Mouse (Mus musculus): ENCODE data around the gene Stk36. TPM values are rescaled to one million over a fixed set of nuclear protein-coding genes. Genes with fewer than 3 reads are reported as not detected.

Gene Stk36
- total and polyA plus RNA-seq, 2 experiments from 2014 or later = 9.4 to 10.9 TPM

GRCm38 (mm10) chr1:74587233-74587772 lies 13.9 kb upstream of the Stk36 start:
- under 1% methylated on average over 24 of the region's 24 CpGs for WGBS
- H3K4me2 ChIP-seq (ENCODE audit: low read depth, low read length) = peak overlapping the region; percentile 96
- ATAC-seq = no peak; the same call in 1 of the 2 replicates
- H3K9ac ChIP-seq (replicated peaks; ENCODE audit: low read length) = peak overlapping the region; percentile 74
- no peak for TF ChIP-seq CTCF (IDR thresholded peaks at IDR 0.05; ENCODE audit: low read depth)
- no peaks in the 10 kb centered on the region for H3K9me3 ChIP-seq (ENCODE audit: low read length)
- H3K4me1 ChIP-seq (ENCODE audit: insufficient read depth, low read length) = peaks cover 10% of the 10 kb centered on the region; the same call in 1 of the 2 replicates
- peaks cover 17% of the 10 kb centered on the region for H3K36me3 ChIP-seq (ENCODE audit: insufficient read depth, low read length)
- DNase-seq (ENCODE audit: low spot score) = peak; percentile 51
- no peaks in the 10 kb centered on the region for H3K27me3 ChIP-seq (ENCODE audit: insufficient read depth, low read length)
- H3K27ac ChIP-seq = peak overlapping the region; percentile 85
- H3K4me3 ChIP-seq (ENCODE audit: low read length) = peak overlapping the region; percentile 84

DNA sequence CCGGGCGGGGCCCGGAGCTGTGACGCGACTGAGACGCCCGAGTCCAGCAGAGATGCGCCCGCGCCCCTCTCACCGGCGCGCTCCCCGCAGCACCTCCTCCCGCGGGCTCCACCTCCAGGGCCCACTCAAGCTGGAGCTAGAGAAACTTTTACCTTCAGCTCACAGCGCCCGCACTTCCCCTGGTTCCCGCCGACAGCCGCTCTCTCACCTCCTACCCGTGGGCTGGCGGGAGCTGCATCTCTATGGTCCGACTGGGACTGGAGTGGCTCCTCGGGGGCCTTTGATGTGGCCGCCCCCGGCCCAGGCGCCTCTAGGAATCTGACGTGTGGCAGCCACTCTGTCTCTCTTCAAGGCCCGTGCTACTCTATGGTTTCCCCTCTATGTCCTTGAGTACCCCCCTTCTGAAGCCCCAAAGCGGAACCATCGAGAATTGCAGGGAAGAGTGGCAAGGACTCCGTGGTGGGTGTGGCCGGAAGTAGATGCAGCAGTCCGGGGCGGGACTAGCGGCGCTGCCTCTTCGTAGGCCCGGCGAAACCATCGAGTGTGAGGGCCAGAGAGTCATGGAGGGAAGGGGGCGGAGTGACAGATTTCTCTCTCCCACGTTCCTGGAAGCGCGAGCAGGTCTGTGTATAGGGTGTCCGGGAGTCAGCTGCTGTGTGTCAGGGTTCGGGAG lies 13.3 kb upstream of the Stk36 start, which contains the start of the genes Zfp142 and Bcs1l:
Gene Zfp142 (minus strand): TSS at position 474 of the 673 bp plus-strand sequence.
Gene Bcs1l (plus strand): TSS at position 517 of the 673 bp plus-strand sequence.
- DNase-seq (ENCODE audit: low spot score) (peak; percentile 99), ATAC-seq (peak; percentile 99)
- Histone ChIP-seq H3K4me1 (ENCODE audit: insufficient read depth, low read length) (peaks cover 10% of the 10 kb centered on the region; the same call in 1 of the 2 replicates), H3K27me3 (ENCODE audit: insufficient read depth, low read length) (no peaks in the 10 kb centered on the region), H3K9ac (replicated peaks; ENCODE audit: low read length) (peak within 1 kb of the TSS; percentile 74), H3K4me3 (ENCODE audit: low read length) (peak within 1 kb of the TSS; percentile 84), H3K4me2 (ENCODE audit: low read depth, low read length) (peak within 1 kb of the TSS; percentile 96), H3K9me3 (ENCODE audit: low read length) (no peaks in the 10 kb centered on the region), H3K36me3 (ENCODE audit: insufficient read depth, low read length) (peaks cover 17% of the 10 kb centered on the region), H3K27ac (peak within 1 kb of the TSS; percentile 85)
- under 1% methylated on average over 48 of the region's 48 CpGs for WGBS
- TF ChIP-seq CTCF (IDR thresholded peaks at IDR 0.05; ENCODE audit: low read depth) = peak; percentile 45

- no peak overlapping the region for H3K9ac ChIP-seq (replicated peaks; ENCODE audit: low read length)
- no peak for DNase-seq (ENCODE audit: low spot score)
- no peaks in the 10 kb centered on the region for H3K4me1 ChIP-seq (ENCODE audit: insufficient read depth, low read length)
- no peak overlapping the region for H3K4me3 ChIP-seq (ENCODE audit: low read length)
- no peaks in the 10 kb centered on the region for H3K9me3 ChIP-seq (ENCODE audit: low read length)
- WGBS = 88% methylated on average over 8 of the region's 8 CpGs
- no peak for TF ChIP-seq CTCF (IDR thresholded peaks at IDR 0.05; ENCODE audit: low read depth)
- no peak overlapping the region for H3K4me2 ChIP-seq (ENCODE audit: low read depth, low read length)
- no peaks in the 10 kb centered on the region for H3K27me3 ChIP-seq (ENCODE audit: insufficient read depth, low read length)
- ATAC-seq = no peak
- H3K27ac ChIP-seq = no peak overlapping the region
- peaks cover 49% of the 10 kb centered on the region for H3K36me3 ChIP-seq (ENCODE audit: insufficient read depth, low read length)
These were observed 6.8 kb upstream of the Stk36 start for GRCm38 (mm10) chr1:74594434-74594833.

DNA sequence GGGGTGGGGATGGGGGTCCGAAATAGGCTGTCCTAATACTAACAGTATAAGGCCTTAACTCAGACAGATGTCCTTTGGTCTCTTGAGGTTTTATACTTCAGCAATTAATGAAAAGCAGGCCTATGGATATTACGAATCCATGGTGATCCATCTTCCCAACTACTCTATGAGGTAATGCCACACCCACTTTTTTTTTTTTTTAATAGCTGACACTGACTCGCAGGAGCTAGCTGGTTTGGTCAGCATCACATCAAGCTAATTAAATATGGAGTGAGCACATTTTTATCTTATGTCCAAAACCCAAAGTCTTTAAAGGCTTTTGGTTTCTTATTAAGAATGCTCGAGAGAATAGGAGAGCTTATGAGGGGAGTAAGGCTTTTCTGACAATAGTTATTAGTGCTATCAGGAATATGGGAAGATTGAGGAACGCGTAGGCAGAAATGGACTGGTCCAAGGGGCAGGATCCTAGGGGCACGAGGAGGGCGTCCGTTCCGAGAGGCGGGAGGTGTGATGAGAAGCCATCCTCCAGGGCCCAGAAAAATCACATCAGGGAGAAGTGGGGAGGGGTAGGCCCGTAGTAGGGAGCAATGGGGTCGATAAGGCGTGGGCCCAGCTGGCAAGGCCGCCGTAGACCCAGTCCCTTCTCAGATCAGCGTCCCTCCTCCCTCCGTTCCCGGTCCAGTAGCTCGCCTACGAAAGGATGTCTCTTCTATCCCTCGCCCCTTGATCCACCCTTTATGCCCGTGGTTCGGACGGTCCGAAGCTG lies 561 bp upstream of the Stk36 start:
- TF ChIP-seq CTCF (IDR thresholded peaks at IDR 0.05; ENCODE audit: low read depth) = no peak
- H3K9ac ChIP-seq (replicated peaks; ENCODE audit: low read length) = peak overlapping the region; percentile 70
- H3K36me3 ChIP-seq (ENCODE audit: insufficient read depth, low read length) = peaks cover 10% of the 10 kb centered on the region; the same call in 1 of the 2 replicates
- peak overlapping the region; percentile 93 for H3K4me2 ChIP-seq (ENCODE audit: low read depth, low read length)
- DNase-seq (ENCODE audit: low spot score) (no peak), ATAC-seq (peak; percentile 80)
- no peaks in the 10 kb centered on the region for H3K27me3 ChIP-seq (ENCODE audit: insufficient read depth, low read length)
- peak overlapping the region; percentile 77 for H3K27ac ChIP-seq
- H3K4me3 ChIP-seq (ENCODE audit: low read length) = peak overlapping the region; percentile 60
- 7% methylated on average over 26 of the region's 26 CpGs for WGBS
- no peaks in the 10 kb centered on the region for H3K9me3 ChIP-seq (ENCODE audit: low read length)
- peaks cover 15% of the 10 kb centered on the region for H3K4me1 ChIP-seq (ENCODE audit: insufficient read depth, low read length)

DNA sequence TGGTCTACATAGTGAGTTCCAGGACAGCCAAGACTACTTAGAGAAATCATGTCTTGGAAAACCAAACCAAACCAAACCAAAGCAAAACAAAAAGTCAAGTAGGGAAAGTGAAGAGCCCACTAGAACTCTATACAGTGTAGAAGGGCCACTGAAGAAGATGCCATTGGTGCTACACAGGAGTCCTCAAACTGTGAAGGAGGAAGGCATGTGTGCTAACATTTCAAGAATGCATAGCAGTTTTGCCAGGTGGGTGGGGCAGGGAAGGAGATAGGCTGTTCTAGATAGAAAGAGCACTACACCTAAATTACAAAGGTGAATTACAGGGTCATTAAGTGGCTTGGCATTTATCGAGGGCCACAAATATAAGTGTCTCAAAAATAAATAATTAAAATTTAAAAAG lies 22.9 kb downstream of the Stk36 start:
- Histone ChIP-seq H3K9ac (replicated peaks; ENCODE audit: low read length) (no peak overlapping the region), H3K4me2 (ENCODE audit: low read depth, low read length) (no peak overlapping the region), H3K4me3 (ENCODE audit: low read length) (no peak overlapping the region), H3K36me3 (ENCODE audit: insufficient read depth, low read length) (peaks cover 35% of the 10 kb centered on the region), H3K9me3 (ENCODE audit: low read length) (no peaks in the 10 kb centered on the region), H3K27ac (no peak overlapping the region), H3K27me3 (ENCODE audit: insufficient read depth, low read length) (no peaks in the 10 kb centered on the region), H3K4me1 (ENCODE audit: insufficient read depth, low read length) (no peaks in the 10 kb centered on the region)
- no peak for ATAC-seq
- TF ChIP-seq CTCF (IDR thresholded peaks at IDR 0.05; ENCODE audit: low read depth) = no peak
- DNase-seq (ENCODE audit: low spot score) = no peak
- WGBS = 97% methylated on average over 1 of the region's 1 CpGs

GRCm38 (mm10) chr1:74626076-74626475 lies 24.8 kb downstream of the Stk36 start:
- H3K4me2 ChIP-seq (ENCODE audit: low read depth, low read length) = no peak overlapping the region
- TF ChIP-seq CTCF (IDR thresholded peaks at IDR 0.05; ENCODE audit: low read depth) = no peak
- H3K4me1 ChIP-seq (ENCODE audit: insufficient read depth, low read length) = no peaks in the 10 kb centered on the region
- DNase-seq (ENCODE audit: low spot score) = no peak
- WGBS = 83% methylated on average over 4 of the region's 4 CpGs
- no peak overlapping the region for H3K4me3 ChIP-seq (ENCODE audit: low read length)
- H3K27ac ChIP-seq = no peak overlapping the region
- no peak for ATAC-seq
- peaks cover 35% of the 10 kb centered on the region for H3K36me3 ChIP-seq (ENCODE audit: insufficient read depth, low read length)
- H3K9ac ChIP-seq (replicated peaks; ENCODE audit: low read length) = no peak overlapping the region
- H3K27me3 ChIP-seq (ENCODE audit: insufficient read depth, low read length) = no peaks in the 10 kb centered on the region
- H3K9me3 ChIP-seq (ENCODE audit: low read length) = no peaks in the 10 kb centered on the region
